Mouse (Mus musculus): Measurements from ENCODE around the gene Olfr826. TPM values are rescaled to one million over a fixed set of nuclear protein-coding genes. Genes with fewer than 3 reads are reported as not detected.
A peak's percentile ranks its signal among the peaks of the same experiment; 100 is the strongest.

Gene Olfr826
- polyA plus RNA-seq (2014; fragmentation: Nextera tagmentation; extraction: Ambion mirVana), result not detected in 2 replicates

- no peak within 1 kb of the TSS for H3K4me2 ChIP-seq (ENCODE audit: low read length)
- no peak for ATAC-seq (replicated peaks; ENCODE audit: low FRiP score, low TSS enrichment, low read depth)
- H3K9me3 ChIP-seq (ENCODE audit: control insufficient read depth, low read length), result no peaks in the 10 kb centered on the region
- H3K9ac ChIP-seq (ENCODE audit: low read length), result no peak within 1 kb of the TSS
- WGBS, result 82% methylated on average over 1 of the region's 1 CpGs
- no peak within 1 kb of the TSS for H3K27ac ChIP-seq (ENCODE audit: low read depth)
- DNase-seq (ENCODE audit: low spot score), result no peak
- no peaks in the 10 kb centered on the region for H3K36me3 ChIP-seq (ENCODE audit: control insufficient read depth, insufficient read depth, low read length)
- no peaks in the 10 kb centered on the region for H3K4me1 ChIP-seq (replicated peaks; ENCODE audit: control insufficient read depth, insufficient read depth, low read length)
- no peaks in the 10 kb centered on the region for H3K27me3 ChIP-seq (replicated peaks; ENCODE audit: control insufficient read depth, insufficient read depth, low read length)
- no peak within 1 kb of the TSS for H3K4me3 ChIP-seq (ENCODE audit: low read depth, low read length)
These were observed at the start of gene Olfr826 for GRCm38 (mm10) chr10:130184086-130184485. Olfr826 (minus strand) TSS chr10:130184186.

DNA sequence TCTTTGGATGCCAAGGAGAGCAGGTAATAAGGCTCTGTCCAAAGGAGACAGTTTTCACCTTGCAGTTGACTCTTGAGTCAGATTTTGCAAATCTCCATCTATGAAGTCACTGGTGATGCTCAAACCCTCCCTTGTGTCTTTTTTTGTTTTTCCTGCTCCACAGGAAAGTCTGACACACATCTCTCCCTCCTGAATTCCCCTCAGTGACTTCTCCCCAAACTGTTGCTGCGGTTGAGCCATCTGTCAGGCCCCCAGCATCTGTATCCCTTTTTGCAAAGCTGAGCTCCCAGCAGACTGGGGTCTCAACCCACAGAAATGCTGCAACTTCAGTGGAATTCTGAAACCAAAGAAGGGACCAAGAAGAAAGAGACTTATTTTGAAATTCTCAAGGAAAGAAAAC is 48.1 kb upstream of the Olfr826 start:
- Histone ChIP-seq H3K4me1 (replicated peaks; ENCODE audit: control insufficient read depth, insufficient read depth, low read length) (no peaks in the 10 kb centered on the region), H3K4me3 (ENCODE audit: low read depth, low read length) (no peak overlapping the region), H3K4me2 (ENCODE audit: low read length) (no peak overlapping the region), H3K27me3 (replicated peaks; ENCODE audit: control insufficient read depth, insufficient read depth, low read length) (no peaks in the 10 kb centered on the region), H3K9me3 (ENCODE audit: control insufficient read depth, low read length) (no peaks in the 10 kb centered on the region), H3K9ac (ENCODE audit: low read length) (no peak overlapping the region), H3K27ac (ENCODE audit: low read depth) (no peak overlapping the region), H3K36me3 (ENCODE audit: control insufficient read depth, insufficient read depth, low read length) (no peaks in the 10 kb centered on the region)
- ATAC-seq (replicated peaks; ENCODE audit: low FRiP score, low TSS enrichment, low read depth) (no peak), DNase-seq (ENCODE audit: low spot score) (no peak)
- 83% methylated on average over 1 of the region's 1 CpGs for WGBS

DNA sequence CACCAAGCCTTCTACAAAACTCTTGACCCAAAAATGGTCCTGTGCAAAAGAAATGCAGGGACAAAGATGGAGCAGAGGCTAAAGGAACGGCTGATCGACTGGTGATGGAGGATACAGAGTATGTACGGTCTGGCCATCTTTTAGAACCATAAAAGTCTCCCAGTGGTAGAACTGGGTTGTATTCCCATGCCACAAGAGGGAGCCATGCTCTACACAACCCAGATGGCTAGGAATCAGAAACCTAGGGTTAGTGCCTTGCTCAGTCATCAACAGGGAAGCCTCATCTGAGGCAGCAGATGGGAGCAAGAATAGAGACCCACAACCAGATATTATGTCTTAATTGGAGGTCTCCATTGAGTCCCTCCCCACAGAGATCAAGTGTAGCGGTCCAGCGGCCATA is 45.6 kb upstream of the Olfr826 start:
- H3K9ac ChIP-seq (ENCODE audit: low read length), result no peak overlapping the region
- H3K4me2 ChIP-seq (ENCODE audit: low read length), result no peak overlapping the region
- no peaks in the 10 kb centered on the region for H3K36me3 ChIP-seq (ENCODE audit: control insufficient read depth, insufficient read depth, low read length)
- no peak overlapping the region for H3K27ac ChIP-seq (ENCODE audit: low read depth)
- H3K4me1 ChIP-seq (replicated peaks; ENCODE audit: control insufficient read depth, insufficient read depth, low read length), result no peaks in the 10 kb centered on the region
- no peak overlapping the region for H3K4me3 ChIP-seq (ENCODE audit: low read depth, low read length)
- no peaks in the 10 kb centered on the region for H3K27me3 ChIP-seq (replicated peaks; ENCODE audit: control insufficient read depth, insufficient read depth, low read length)
- DNase-seq (ENCODE audit: low spot score), result no peak
- ATAC-seq (replicated peaks; ENCODE audit: low FRiP score, low TSS enrichment, low read depth), result no peak
- 86% methylated on average over 5 of the region's 5 CpGs for WGBS
- H3K9me3 ChIP-seq (ENCODE audit: control insufficient read depth, low read length), result no peaks in the 10 kb centered on the region

DNA sequence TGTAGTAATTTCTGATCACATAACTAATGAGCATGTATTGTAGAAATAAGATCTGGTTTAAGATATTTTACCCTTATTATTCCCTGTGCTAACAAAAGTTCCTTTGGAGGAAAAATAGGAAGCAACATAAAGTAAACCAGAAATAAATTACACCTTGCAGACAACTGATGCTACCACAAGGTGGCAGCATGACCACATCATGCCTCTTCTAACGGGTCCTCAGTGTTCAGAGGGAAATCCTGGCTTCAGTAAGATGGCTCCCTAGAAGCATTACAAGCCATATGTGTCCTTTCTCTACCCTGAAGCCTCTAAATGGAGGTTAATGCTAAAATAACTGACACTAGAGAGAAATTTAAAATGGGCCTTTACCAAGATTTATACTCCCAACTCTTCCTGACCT is 44.3 kb upstream of the Olfr826 start:
- DNase-seq (ENCODE audit: low spot score), result peak; percentile 57
- no peak overlapping the region for H3K27ac ChIP-seq (ENCODE audit: low read depth)
- H3K36me3 ChIP-seq (ENCODE audit: control insufficient read depth, insufficient read depth, low read length), result no peaks in the 10 kb centered on the region
- no peaks in the 10 kb centered on the region for H3K4me1 ChIP-seq (replicated peaks; ENCODE audit: control insufficient read depth, insufficient read depth, low read length)
- 0 out of 2 replicates have a peak, but pooled peaks have one; percentile 68 for ATAC-seq (replicated peaks; ENCODE audit: low FRiP score, low TSS enrichment, low read depth)
- WGBS, result 4% methylated on average over 1 of the region's 1 CpGs
- H3K9me3 ChIP-seq (ENCODE audit: control insufficient read depth, low read length), result no peaks in the 10 kb centered on the region
- no peak overlapping the region for H3K4me3 ChIP-seq (ENCODE audit: low read depth, low read length)
- H3K9ac ChIP-seq (ENCODE audit: low read length), result no peak overlapping the region
- H3K4me2 ChIP-seq (ENCODE audit: low read length), result no peak overlapping the region
- H3K27me3 ChIP-seq (replicated peaks; ENCODE audit: control insufficient read depth, insufficient read depth, low read length), result no peaks in the 10 kb centered on the region

DNA sequence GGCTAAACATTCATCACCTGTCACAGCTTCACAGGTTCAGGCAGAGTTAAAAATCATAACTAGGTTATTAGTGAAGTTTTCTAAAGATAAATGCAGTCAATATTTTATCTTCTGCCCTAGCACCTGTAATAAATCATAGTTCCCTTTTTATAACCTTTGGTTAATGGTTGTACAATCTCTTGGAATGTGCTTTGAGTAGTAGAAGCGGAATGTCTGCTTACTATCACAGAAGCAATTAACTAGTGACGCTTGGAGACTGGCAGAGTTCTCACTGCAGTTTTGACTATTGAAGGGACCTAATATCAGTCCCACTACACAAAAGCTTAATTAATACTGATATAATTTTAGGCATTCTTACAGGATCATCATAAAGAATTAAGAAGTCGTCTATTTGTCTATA is 41.0 kb upstream of the Olfr826 start:
- Histone ChIP-seq H3K9me3 (ENCODE audit: control insufficient read depth, low read length) (no peaks in the 10 kb centered on the region), H3K9ac (ENCODE audit: low read length) (no peak overlapping the region), H3K27me3 (replicated peaks; ENCODE audit: control insufficient read depth, insufficient read depth, low read length) (no peaks in the 10 kb centered on the region), H3K4me2 (ENCODE audit: low read length) (no peak overlapping the region), H3K36me3 (ENCODE audit: control insufficient read depth, insufficient read depth, low read length) (no peaks in the 10 kb centered on the region), H3K4me1 (replicated peaks; ENCODE audit: control insufficient read depth, insufficient read depth, low read length) (no peaks in the 10 kb centered on the region), H3K27ac (ENCODE audit: low read depth) (no peak overlapping the region), H3K4me3 (ENCODE audit: low read depth, low read length) (no peak overlapping the region)
- DNase-seq (ENCODE audit: low spot score) (no peak), ATAC-seq (replicated peaks; ENCODE audit: low FRiP score, low TSS enrichment, low read depth) (peak; percentile 66; the same call in 1 of the 2 replicates)
- WGBS, result 42% methylated on average over 3 of the region's 3 CpGs

DNA sequence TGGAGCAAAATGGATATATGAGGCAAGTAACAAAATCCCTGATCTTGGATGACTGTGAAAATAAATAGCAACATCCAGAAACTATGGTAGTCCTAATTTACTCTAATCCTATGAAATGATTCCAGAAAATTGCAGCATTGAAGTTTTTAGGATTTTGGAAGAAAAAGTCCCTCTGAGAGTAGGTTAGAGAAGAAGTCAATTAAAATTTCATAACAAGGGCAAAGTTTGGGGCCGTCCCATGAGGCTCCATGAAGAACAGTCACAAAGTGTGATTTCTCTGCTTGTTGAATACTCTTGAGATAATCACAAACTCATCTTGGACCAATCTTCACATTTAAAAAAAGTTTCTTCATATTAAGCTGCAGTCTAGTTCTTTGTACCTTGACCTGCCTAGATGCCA is 30.3 kb upstream of the Olfr826 start, which contains the start of gene Olfr827:
TSS of gene Olfr827 (minus strand) at position 101 of the 400 bp plus-strand sequence.
- no peak for DNase-seq (ENCODE audit: low spot score)
- no peak for ATAC-seq (replicated peaks; ENCODE audit: low FRiP score, low TSS enrichment, low read depth)
- Histone ChIP-seq H3K9me3 (ENCODE audit: control insufficient read depth, low read length) (no peaks in the 10 kb centered on the region), H3K4me1 (replicated peaks; ENCODE audit: control insufficient read depth, insufficient read depth, low read length) (no peaks in the 10 kb centered on the region), H3K27ac (ENCODE audit: low read depth) (no peak within 1 kb of the TSS), H3K4me3 (ENCODE audit: low read depth, low read length) (no peak within 1 kb of the TSS), H3K36me3 (ENCODE audit: control insufficient read depth, insufficient read depth, low read length) (no peaks in the 10 kb centered on the region), H3K27me3 (replicated peaks; ENCODE audit: control insufficient read depth, insufficient read depth, low read length) (no peaks in the 10 kb centered on the region), H3K9ac (ENCODE audit: low read length) (no peak within 1 kb of the TSS), H3K4me2 (ENCODE audit: low read length) (no peak within 1 kb of the TSS)
- WGBS, result 88% methylated on average over 1 of the region's 1 CpGs

- no peaks in the 10 kb centered on the region for H3K9me3 ChIP-seq (ENCODE audit: control insufficient read depth, low read length)
- no peak for ATAC-seq (replicated peaks; ENCODE audit: low FRiP score, low TSS enrichment, low read depth)
- H3K4me1 ChIP-seq (replicated peaks; ENCODE audit: control insufficient read depth, insufficient read depth, low read length), result no peaks in the 10 kb centered on the region
- no peak within 1 kb of the TSS for H3K27ac ChIP-seq (ENCODE audit: low read depth)
- H3K9ac ChIP-seq (ENCODE audit: low read length), result no peak within 1 kb of the TSS
- no peak for DNase-seq (ENCODE audit: low spot score)
- H3K36me3 ChIP-seq (ENCODE audit: control insufficient read depth, insufficient read depth, low read length), result no peaks in the 10 kb centered on the region
- no peak within 1 kb of the TSS for H3K4me3 ChIP-seq (ENCODE audit: low read depth, low read length)
- no peak within 1 kb of the TSS for H3K4me2 ChIP-seq (ENCODE audit: low read length)
- no peaks in the 10 kb centered on the region for H3K27me3 ChIP-seq (replicated peaks; ENCODE audit: control insufficient read depth, insufficient read depth, low read length)
These were observed 17.3 kb downstream of the Olfr826 start, which contains the start of gene Olfr825 for GRCm38 (mm10) chr10:130166666-130167065. Olfr825 (minus strand) TSS chr10:130166766.

DNA sequence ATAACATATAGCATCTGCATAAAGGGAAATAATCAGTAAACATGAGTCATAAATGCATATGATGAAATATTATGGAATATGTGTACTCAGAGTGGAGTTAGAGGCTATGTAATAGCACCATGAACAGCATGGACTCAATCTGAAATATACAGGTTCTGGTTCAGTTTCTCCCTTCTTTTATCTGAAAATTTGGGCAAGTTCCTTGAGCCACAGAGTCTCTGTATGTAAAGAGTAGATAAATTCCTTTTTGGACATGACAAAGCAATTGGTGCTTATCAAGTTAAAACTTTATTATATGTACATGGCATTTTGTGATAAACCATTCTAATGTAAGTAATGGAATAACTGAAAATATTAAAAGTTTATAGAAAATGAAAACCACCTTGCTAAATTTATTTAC is 18.8 kb downstream of the Olfr826 start:
- H3K9ac ChIP-seq (ENCODE audit: low read length), result no peak overlapping the region
- H3K4me2 ChIP-seq (ENCODE audit: low read length), result no peak overlapping the region
- ATAC-seq (replicated peaks; ENCODE audit: low FRiP score, low TSS enrichment, low read depth) (no peak), DNase-seq (ENCODE audit: low spot score) (no peak)
- H3K27me3 ChIP-seq (replicated peaks; ENCODE audit: control insufficient read depth, insufficient read depth, low read length), result no peaks in the 10 kb centered on the region
- H3K9me3 ChIP-seq (ENCODE audit: control insufficient read depth, low read length), result no peaks in the 10 kb centered on the region
- no peaks in the 10 kb centered on the region for H3K4me1 ChIP-seq (replicated peaks; ENCODE audit: control insufficient read depth, insufficient read depth, low read length)
- H3K4me3 ChIP-seq (ENCODE audit: low read depth, low read length), result no peak overlapping the region
- H3K36me3 ChIP-seq (ENCODE audit: control insufficient read depth, insufficient read depth, low read length), result no peaks in the 10 kb centered on the region
- no peak overlapping the region for H3K27ac ChIP-seq (ENCODE audit: low read depth)

DNA sequence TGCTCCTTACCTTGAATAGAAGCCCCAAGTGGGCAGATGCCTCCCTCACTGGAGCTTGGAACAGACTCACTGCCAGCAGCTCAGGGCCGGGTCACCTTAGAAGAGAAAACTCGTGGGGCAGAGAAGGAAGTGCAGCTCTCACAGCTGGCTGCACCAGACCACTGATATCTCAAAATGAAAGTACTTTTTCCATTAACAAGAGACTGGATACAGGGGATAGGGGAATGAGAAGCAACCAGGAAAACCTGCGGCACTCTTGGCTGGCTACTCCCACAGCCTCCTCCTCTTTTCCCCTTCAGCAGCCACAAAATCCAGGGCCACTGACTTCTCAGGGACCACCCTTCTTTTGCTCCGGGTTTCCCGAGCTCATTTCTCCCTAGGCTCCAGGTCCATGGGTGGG is 39.9 kb downstream of the Olfr826 start:
- no peaks in the 10 kb centered on the region for H3K4me1 ChIP-seq (replicated peaks; ENCODE audit: control insufficient read depth, insufficient read depth, low read length)
- no peak overlapping the region for H3K4me3 ChIP-seq (ENCODE audit: low read depth, low read length)
- H3K36me3 ChIP-seq (ENCODE audit: control insufficient read depth, insufficient read depth, low read length), result no peaks in the 10 kb centered on the region
- H3K9me3 ChIP-seq (ENCODE audit: control insufficient read depth, low read length), result no peaks in the 10 kb centered on the region
- no peak overlapping the region for H3K4me2 ChIP-seq (ENCODE audit: low read length)
- H3K27ac ChIP-seq (ENCODE audit: low read depth), result no peak overlapping the region
- ATAC-seq (replicated peaks; ENCODE audit: low FRiP score, low TSS enrichment, low read depth) (no peak), DNase-seq (ENCODE audit: low spot score) (no peak)
- H3K9ac ChIP-seq (ENCODE audit: low read length), result no peak overlapping the region
- no peaks in the 10 kb centered on the region for H3K27me3 ChIP-seq (replicated peaks; ENCODE audit: control insufficient read depth, insufficient read depth, low read length)
- WGBS, result 89% methylated on average over 5 of the region's 5 CpGs
